Mouse (Mus musculus) adrenal gland, postnatal 14 days (tissue): ENCODE results near the gene Tulp2. TPM values are rescaled to one million over a fixed set of nuclear protein-coding genes. Genes with fewer than 3 reads are reported as not detected.
A peak's percentile ranks its signal among the peaks of the same experiment; 100 is the strongest.

Source experiments
- DNase-seq: peaks from one replicate; pipeline ENCODE4 v3.0.0; 2021; ENCODE audit warnings: mixed read lengths
- long read RNA-seq, 2 experiments: library from polyadenylated mRNA; stranded (forward); transcript quantifications; one replicate each; pipeline ENCODE4 v2.0.0; 2021
- total RNA-seq: library from RNA; stranded (reverse); gene quantifications from 2 replicates; pipeline ENCODE4 v1.2.3, GENCODE M21; 2021

The Tulp2 gene
- total RNA-seq: 0.49 and 1.1 TPM in 2 replicates
- long read RNA-seq, experiment 1: 0 reads
- long read RNA-seq, experiment 2: 0 reads

DNA sequence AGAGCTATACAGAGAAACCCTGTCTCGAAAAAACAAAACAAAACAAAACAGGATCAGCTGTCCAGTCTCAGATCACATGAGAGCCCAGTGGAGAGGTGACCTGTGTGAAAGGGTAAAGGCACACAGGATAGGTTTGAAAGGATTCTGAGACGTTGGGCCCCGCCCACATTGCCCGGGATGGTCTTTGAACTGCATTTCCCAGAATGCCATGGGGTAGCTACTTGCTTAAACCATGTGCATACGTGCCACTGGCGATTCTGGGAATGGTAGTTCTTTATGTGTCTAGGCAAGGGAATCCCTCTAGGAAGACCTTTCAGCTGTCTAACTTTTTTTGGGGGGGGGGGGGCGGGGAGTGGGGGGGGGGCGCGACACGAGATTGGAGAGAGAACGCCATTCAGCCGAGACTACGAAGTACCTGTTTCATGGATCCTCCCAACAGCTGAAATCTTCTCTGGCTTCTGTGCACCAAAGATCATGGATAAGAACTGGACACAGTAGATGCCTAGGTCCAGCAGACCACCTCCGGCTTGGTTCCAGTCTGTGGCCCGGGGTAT is at the start of gene Tulp2:
TSS of gene Tulp2 (plus strand) at position 504 of the 554 bp plus-strand sequence.
- peak; percentile 71 for DNase-seq

DNA sequence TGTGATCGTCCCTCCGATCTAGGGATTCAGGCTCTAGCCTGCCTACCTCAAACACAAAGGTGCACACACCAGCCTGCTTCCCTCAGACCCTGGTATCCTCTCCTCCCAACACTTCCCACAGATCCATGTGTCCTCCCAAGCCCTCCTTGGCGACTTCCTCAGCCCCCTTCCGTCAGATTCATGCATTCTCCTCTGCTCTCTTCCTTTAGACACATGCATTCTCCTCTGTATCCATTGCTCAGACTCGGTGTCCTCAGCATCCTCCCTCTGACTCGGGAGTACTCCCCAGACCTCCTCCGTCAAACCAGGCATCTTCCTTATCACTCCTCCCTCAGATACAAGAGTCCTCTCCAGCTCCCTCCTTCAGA is 47.9 kb upstream of the Tulp2 start:
- DNase-seq: no peak

DNA sequence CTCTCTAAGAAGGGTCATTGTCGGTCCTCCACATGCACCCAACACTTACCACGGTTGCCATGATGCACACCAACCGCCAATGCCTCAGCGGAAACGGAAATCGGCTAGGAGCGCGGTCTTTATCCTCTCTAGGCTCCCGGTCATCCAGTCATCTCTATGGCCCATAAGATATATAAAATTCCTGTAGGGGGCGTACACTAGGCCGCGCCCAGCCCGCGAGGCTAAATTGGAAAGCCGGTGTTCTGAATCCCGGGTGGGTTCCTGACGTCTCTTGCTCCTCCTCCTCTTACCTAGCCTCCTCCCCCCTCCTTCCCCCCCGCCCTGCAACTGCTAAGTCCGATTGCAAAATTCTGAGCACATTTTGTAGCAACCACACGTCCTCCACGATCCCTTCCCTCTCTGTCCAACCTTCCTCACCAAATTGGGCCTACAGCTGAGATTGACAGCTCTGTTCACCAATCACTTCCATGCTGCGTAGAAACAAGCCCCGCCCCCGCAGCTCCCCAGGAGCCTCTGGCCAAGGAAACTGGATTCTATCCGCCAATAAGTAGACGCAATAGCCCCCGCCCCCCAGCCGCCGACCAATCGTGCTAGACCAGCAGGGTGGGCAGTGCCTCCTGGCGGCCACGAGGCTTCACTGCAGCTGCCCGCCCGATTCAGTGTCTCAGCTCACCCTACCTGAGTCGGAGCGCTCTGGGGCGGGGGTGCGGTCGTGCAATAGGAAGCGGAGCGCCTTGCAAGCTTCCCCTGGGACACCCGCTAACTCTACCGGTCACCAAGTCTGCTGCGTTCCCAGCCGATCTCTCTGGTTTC is 47.3 kb upstream of the Tulp2 start, which contains the start of gene Gys1:
TSS of gene Gys1 (plus strand) at position 642 of the 813 bp plus-strand sequence.
- DNase-seq: peak; percentile 100

GRCm38 (mm10) chr7:45435038-45435437 is 46.6 kb upstream of the Tulp2 start:
- peak; percentile 57 for DNase-seq

GRCm38 (mm10) chr7:45436444-45436843 is 45.2 kb upstream of the Tulp2 start:
- DNase-seq: no peak

DNA sequence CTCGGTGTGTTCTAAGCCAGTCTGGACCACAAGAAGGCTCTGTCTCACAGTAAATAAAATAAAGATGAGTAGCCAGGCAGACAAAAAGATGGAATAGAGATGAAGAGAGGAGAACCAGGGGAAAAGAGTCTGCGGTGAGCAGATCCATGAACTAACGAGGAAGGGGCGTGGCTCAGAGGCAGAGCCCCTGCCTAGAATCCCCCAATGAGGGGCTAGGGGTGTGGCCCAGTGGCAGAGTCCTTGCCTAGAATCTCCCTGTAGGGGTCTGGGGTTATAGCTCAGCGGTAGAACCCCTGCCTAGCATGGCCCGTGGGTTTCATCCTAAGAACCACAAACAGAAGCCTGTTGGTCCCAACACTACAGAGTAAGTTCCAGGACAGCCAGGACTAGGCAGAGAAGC is 44.6 kb upstream of the Tulp2 start:
- no peak for DNase-seq

DNA sequence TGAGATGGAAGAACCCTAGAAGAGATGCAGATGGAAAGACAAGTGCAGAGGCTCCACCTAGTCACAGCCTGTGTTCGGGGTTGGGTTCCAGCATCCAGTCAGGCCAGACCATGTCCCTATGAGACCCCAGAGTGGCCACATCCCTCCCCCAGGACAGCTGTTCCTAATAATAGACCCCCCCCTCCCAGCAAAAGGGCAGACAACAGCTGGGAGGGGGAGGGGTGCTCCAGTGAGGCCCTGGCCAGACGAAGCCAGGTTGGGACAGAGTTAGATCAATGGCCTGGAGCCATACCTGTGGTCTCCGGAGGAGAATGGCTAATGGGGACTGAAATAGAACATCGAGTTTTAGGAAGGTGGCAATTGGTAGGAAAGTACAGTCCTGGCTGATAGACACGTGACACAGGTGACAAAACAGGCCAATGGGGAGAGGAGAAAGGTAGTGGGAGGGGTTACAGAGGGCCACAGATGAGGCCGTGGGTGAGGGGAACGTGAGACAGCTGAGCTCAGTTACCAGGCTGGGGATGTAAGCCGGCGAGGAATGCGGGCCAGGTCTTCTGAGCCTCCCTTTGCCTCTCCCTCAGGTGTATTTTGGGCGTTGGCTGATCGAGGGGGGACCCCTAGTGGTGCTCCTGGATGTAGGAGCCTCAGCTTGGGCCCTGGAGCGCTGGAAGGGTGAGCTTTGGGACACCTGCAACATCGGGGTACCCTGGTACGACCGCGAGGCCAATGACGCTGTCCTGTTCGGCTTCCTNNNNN is 44.0 kb upstream of the Tulp2 start, which contains the start of gene Ruvbl2:
TSS of gene Ruvbl2 (minus strand) at position 576 of the 756 bp plus-strand sequence.
- no peak for DNase-seq

GRCm38 (mm10) chr7:45443526-45444420 is 37.9 kb upstream of the Tulp2 start:
- no peak for DNase-seq

- DNase-seq: no peak
Measured at GRCm38 (mm10) chr7:45446589-45446988, 35.1 kb upstream of the Tulp2 start.

DNA sequence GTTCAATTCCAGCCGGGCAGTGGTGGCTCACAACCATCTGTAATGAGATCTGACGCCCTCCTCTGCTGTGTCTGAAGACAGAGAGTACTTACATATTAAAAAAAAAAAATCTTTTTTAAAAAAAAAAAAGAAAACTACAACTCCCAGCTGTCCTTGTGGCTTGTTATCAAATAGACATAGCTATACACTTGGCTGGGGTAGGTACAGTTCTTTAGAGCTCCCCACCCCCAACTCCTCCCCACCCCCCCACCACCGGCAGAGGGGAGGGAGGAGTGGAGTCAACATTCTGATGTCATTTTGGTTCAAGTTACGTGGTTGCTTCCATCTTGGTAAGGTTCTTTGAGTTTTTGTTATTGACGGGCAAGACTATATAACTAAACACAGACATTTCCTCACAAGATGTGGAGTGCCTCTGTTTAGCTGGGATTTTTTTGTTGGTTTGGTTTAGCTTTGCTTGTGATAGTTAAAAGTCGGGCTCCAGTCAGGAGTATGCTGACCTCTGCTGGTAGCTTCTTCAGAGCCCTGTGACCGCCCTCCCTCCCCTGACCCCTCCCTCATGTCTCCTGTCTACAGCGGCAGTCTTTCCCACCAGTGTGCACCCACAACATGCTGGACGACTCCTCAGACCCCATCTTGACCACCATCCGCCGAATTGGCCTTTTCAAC is 34.2 kb upstream of the Tulp2 start:
- peak; percentile 66 for DNase-seq

GRCm38 (mm10) chr7:45449974-45450373 is 31.7 kb upstream of the Tulp2 start:
- no peak for DNase-seq

- DNase-seq: peak; percentile 91
Measured at GRCm38 (mm10) chr7:45451344-45451982, 30.2 kb upstream of the Tulp2 start.

GRCm38 (mm10) chr7:45454971-45455370 is 26.7 kb upstream of the Tulp2 start:
- DNase-seq: no peak

DNA sequence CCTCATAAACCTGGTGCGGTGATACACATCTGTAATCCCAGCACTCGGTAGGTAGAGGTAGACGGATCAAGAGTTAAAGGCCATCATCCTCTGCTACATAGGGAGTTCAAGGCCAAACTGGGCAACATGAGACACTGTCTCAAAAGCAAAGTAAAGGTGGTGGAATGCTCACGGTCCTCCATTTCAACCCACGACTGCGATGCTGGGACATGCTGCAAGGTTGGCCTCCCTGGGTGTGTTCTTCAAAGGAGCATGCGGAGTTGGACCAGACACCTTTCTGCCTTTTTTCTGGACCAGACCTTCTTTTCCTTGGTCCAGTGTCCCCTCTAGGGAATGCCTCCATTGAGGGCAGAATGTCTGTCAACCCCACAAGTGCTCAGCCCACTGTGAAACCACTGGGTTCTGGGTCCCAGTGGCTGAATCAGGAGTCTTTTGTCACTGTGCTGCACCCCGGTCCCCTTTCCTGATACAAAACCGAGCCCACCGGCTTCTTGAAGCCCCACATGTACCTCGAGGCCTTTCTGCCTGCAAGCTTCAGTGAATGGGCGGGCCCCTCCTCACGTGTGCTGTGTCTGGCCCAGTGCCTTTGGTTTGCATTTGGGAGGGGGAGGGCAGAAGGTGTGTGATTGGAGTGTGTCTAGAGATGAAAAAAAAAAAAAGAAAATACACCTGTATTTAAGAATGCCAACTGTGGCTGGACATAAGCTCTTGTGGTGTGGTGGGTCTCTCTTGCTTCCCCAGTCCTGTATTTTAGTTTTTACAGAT is 25.6 kb upstream of the Tulp2 start:
- DNase-seq: no peak

GRCm38 (mm10) chr7:45456721-45457203 is 24.9 kb upstream of the Tulp2 start:
- DNase-seq: no peak

GRCm38 (mm10) chr7:45457204-45458060 is 24.2 kb upstream of the Tulp2 start:
- DNase-seq: peak; percentile 42

GRCm38 (mm10) chr7:45458748-45459563 is 22.7 kb upstream of the Tulp2 start:
- peak; percentile 94 for DNase-seq
